Mouse (Mus musculus) CD8-positive naive resting alpha-beta T cell, adult 2 months (primary cell): ENCODE results near the gene Crhbp.

Experiments used
- DNase-seq, 2 experiments: peaks; one replicate each; pipeline ENCODE4 v3.0.0; 2022; ENCODE audit warnings: low read depth in 2 of 2, low spot score in 2 of 2

Crhbp gene

GRCm38 (mm10) chr13:95419204-95419749, 25.4 kb downstream of the Crhbp start:
- DNase-seq = no peak

- DNase-seq = no peak
Measured at GRCm38 (mm10) chr13:95418575-95419203, 26.0 kb downstream of the Crhbp start.

- no peak for DNase-seq
Measured at GRCm38 (mm10) chr13:95412257-95412656, 32.5 kb downstream of the Crhbp start.

- DNase-seq = no peak
Measured at GRCm38 (mm10) chr13:95393242-95393641, 51.5 kb downstream of the Crhbp start.

GRCm38 (mm10) chr13:95389866-95390865, 54.6 kb downstream of the Crhbp start:
- DNase-seq = peak; percentile 63 to 73

- DNase-seq = no peak
Measured at GRCm38 (mm10) chr13:95388226-95388625, 56.5 kb downstream of the Crhbp start.

GRCm38 (mm10) chr13:95382418-95382817, 62.3 kb downstream of the Crhbp start:
- no peak for DNase-seq
